Mouse (Mus musculus) cerebellum, adult 11 months (tissue): Measurements from ENCODE around the gene Upk3b.

Experiments used
- DNase-seq: peaks from one replicate; pipeline ENCODE4 v3.0.0; 2022

Gene Upk3b

GRCm38 (mm10) chr5:136038258-136039214 is at the start of gene Upk3b:
Upk3b (plus strand) TSS chr5:136038496.
- DNase-seq: no peak

GRCm38 (mm10) chr5:135990601-135991000 is 47.7 kb upstream of the Upk3b start:
- DNase-seq: no peak

- no peak for DNase-seq
Observed at GRCm38 (mm10) chr5:135993381-135993965, 44.8 kb upstream of the Upk3b start.

GRCm38 (mm10) chr5:135994335-135994724 is 44.0 kb upstream of the Upk3b start:
- DNase-seq: peak; percentile 11

- peak; percentile 81 for DNase-seq
Observed at GRCm38 (mm10) chr5:135994725-135995687, 43.3 kb upstream of the Upk3b start, which contains the start of gene Dtx2. Dtx2 (plus strand) TSS chr5:135994800.

GRCm38 (mm10) chr5:135996162-135996561 is 42.1 kb upstream of the Upk3b start:
- no peak for DNase-seq

- DNase-seq: no peak
Observed at GRCm38 (mm10) chr5:136001222-136001621, 37.1 kb upstream of the Upk3b start.

GRCm38 (mm10) chr5:136002325-136002724 is 36.0 kb upstream of the Upk3b start:
- no peak for DNase-seq

- no peak for DNase-seq
Observed at GRCm38 (mm10) chr5:136002751-136003151, 35.5 kb upstream of the Upk3b start.

GRCm38 (mm10) chr5:136004537-136004936 is 33.8 kb upstream of the Upk3b start:
- DNase-seq: no peak

- no peak for DNase-seq
Observed at GRCm38 (mm10) chr5:136007745-136008144, 30.6 kb upstream of the Upk3b start.

GRCm38 (mm10) chr5:136014877-136015276 is 23.4 kb upstream of the Upk3b start:
- no peak for DNase-seq

GRCm38 (mm10) chr5:136015586-136015985 is 22.7 kb upstream of the Upk3b start:
- DNase-seq: no peak

- DNase-seq: no peak
Observed at GRCm38 (mm10) chr5:136016014-136016876, 22.1 kb upstream of the Upk3b start.

GRCm38 (mm10) chr5:136017262-136017661 is 21.0 kb upstream of the Upk3b start:
- DNase-seq: no peak

- no peak for DNase-seq
Observed at GRCm38 (mm10) chr5:136018726-136019125, 19.6 kb upstream of the Upk3b start.

- DNase-seq: no peak
Observed at GRCm38 (mm10) chr5:136019907-136020306, 18.4 kb upstream of the Upk3b start.

- DNase-seq: peak; percentile 28
Observed at GRCm38 (mm10) chr5:136025712-136026111, 12.6 kb upstream of the Upk3b start.

GRCm38 (mm10) chr5:136026859-136027258 is 11.4 kb upstream of the Upk3b start:
- DNase-seq: no peak

- no peak for DNase-seq
Observed at GRCm38 (mm10) chr5:136027612-136028311, 10.5 kb upstream of the Upk3b start.

GRCm38 (mm10) chr5:136034868-136035267 is 3.4 kb upstream of the Upk3b start:
- no peak for DNase-seq
